In genomic region chr1:161264961-161265360, GRCm38 (mm10) we compare ENCODE assay signal across 18 mouse cellular contexts.
"Had no signal": no experiment of that assay in that cellular context is flagged by ENCODE, and none has a peak within 500 bp of the region (broad histone marks: within the 10 kb centered on the region; RNA-seq: fewer than 3 reads in every experiment).

No protein-coding gene starts in this region.

- H3K27me3 ChIP-seq: liver, embryonic 12.5 days; midbrain, embryonic 13.5 days; neural tube, embryonic 13.5 days; neural tube, embryonic 15.5 days had no signal

- H3K9ac ChIP-seq: liver, embryonic 12.5 days; liver, embryonic 14.5 days; lung, embryonic 14.5 days; midbrain, embryonic 13.5 days; neural tube, embryonic 13.5 days; neural tube, embryonic 15.5 days had no signal

- H3K4me3 ChIP-seq: liver, embryonic 12.5 days; midbrain, embryonic 10.5 days; midbrain, embryonic 13.5 days; myocyte; neural tube, embryonic 13.5 days; neural tube, embryonic 15.5 days had no signal

- H3K27ac ChIP-seq: liver, embryonic 12.5 days; liver, embryonic 14.5 days; midbrain, embryonic 10.5 days; midbrain, embryonic 13.5 days; neural tube, embryonic 13.5 days; neural tube, embryonic 15.5 days had no signal

- H3K4me1 ChIP-seq: midbrain, embryonic 13.5 days; neural tube, embryonic 13.5 days had no signal

- H3K4me2 ChIP-seq: liver, embryonic 12.5 days; lung, embryonic 14.5 days; midbrain, embryonic 13.5 days; neural tube, embryonic 13.5 days; neural tube, embryonic 15.5 days had no signal

- DNase-seq: lung, embryonic 14.5 days; lung, postnatal 10 days; lung, postnatal 4 days; retina, postnatal 1 day; right cerebral cortex, adult 18-20 months; right cerebral cortex, postnatal 25 days; right cerebral cortex, postnatal 4 days; thymus, adult 18-20 months; thymus, postnatal 14 days; thymus, postnatal 36 days had no signal

- H3K36me3 ChIP-seq: liver, embryonic 12.5 days; midbrain, embryonic 10.5 days; midbrain, embryonic 13.5 days; neural tube, embryonic 13.5 days; neural tube, embryonic 15.5 days had no signal

- ATAC-seq: liver, embryonic 12.5 days; midbrain, embryonic 13.5 days; midbrain, embryonic 16.5 days had no signal

- H3K9me3 ChIP-seq: liver, embryonic 12.5 days; midbrain, embryonic 10.5 days; midbrain, embryonic 13.5 days; neural tube, embryonic 13.5 days; neural tube, embryonic 15.5 days had no signal
